Mouse (Mus musculus) megakaryocyte, embryonic 14.5 days (primary cell): ENCODE measurements at regions not wholly inside any gene's neighbourhood (a gene's known extent, or its start where the extent isn't known, plus 50 kb on each side); places are given as distances from the start of the nearest gene placed in this dataset.

Source experiments
- FLI1 ChIP-seq: IDR thresholded peaks from 2 replicates; pipeline ENCODE4 v1.6.1; 2012; ENCODE audit warnings: low read length, inconsistent platforms, mixed read lengths
- GATA1 ChIP-seq: IDR thresholded peaks from 3 replicates; pipeline ENCODE4 v1.6.1; 2012; ENCODE audit warnings: mixed read lengths, low read length, inconsistent platforms, borderline replicate concordance

- no peak for TF ChIP-seq GATA1
- TF ChIP-seq FLI1: no peak
These were observed 133.9 kb downstream of the Nuf2 start for GRCm38 (mm10) chr1:169397371-169397770.
